Comparison of ENCODE assay signal across 22 mouse cellular contexts in the genomic region with DNA sequence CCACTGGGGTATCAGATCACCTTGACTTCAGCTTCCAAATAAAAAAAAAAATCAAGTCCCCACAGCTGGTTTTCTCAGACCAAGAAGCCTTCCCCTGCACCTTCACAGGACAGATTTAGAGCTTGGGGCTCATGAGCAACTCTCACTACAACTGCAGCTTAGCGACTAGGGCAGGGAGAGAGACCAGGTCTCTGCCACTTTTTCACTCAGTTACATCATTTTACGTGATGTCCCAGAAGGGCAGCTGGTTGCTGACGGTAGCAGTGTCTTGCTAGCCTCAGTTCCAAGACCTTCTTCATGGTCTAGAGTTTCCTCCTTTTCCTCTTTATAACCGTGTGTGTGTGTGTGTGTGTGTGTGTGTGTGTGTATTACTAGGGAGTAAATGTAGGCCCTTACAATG. TPM values are rescaled to one million over a fixed set of nuclear protein-coding genes. Genes with fewer than 3 reads are reported as not detected.
"Had no signal": no experiment of that assay in that cellular context is flagged by ENCODE, and none has a peak within 500 bp of the region (broad histone marks: within the 10 kb centered on the region; RNA-seq: fewer than 3 reads in every experiment).

No protein-coding gene starts in this region.

- H3K27me3 ChIP-seq: liver, embryonic 13.5 days; liver, embryonic 15.5 days; lung, embryonic 15.5 days; megakaryocyte, embryonic 14.5 days; midbrain, embryonic 12.5 days; neural tube, embryonic 13.5 days; neural tube, embryonic 15.5 days; stomach, embryonic 15.5 days had no signal

- H3K4me2 ChIP-seq: liver, embryonic 13.5 days; liver, embryonic 15.5 days; lung, embryonic 15.5 days; midbrain, embryonic 12.5 days; neural tube, embryonic 13.5 days; neural tube, embryonic 15.5 days; stomach, embryonic 15.5 days had no signal

- H3K9me3 ChIP-seq: liver, embryonic 13.5 days; liver, embryonic 15.5 days; lung, embryonic 15.5 days; megakaryocyte, embryonic 14.5 days; midbrain, embryonic 12.5 days; neural tube, embryonic 13.5 days; neural tube, embryonic 15.5 days; stomach, embryonic 15.5 days had no signal

- H3K4me3 ChIP-seq: liver, embryonic 13.5 days; liver, embryonic 15.5 days; lung, embryonic 15.5 days; megakaryocyte, embryonic 14.5 days; midbrain, embryonic 12.5 days; neural tube, embryonic 13.5 days; neural tube, embryonic 15.5 days; stomach, embryonic 15.5 days had no signal

- H3K4me1 ChIP-seq: liver, embryonic 13.5 days; lung, embryonic 15.5 days; midbrain, embryonic 12.5 days; neural tube, embryonic 13.5 days; neural tube, embryonic 15.5 days; stomach, embryonic 15.5 days had no signal

- H3K9ac ChIP-seq: liver, embryonic 13.5 days; liver, embryonic 15.5 days; liver, postnatal 0 days; lung, embryonic 15.5 days; midbrain, embryonic 12.5 days; neural tube, embryonic 13.5 days; neural tube, embryonic 15.5 days; stomach, embryonic 15.5 days had no signal

- DNase-seq: liver, embryonic 13.5 days; liver, postnatal 0 days; lung, adult 2 months; lung, postnatal 14 days; lung, postnatal 36 days; midbrain, embryonic 14.5 days; right cerebral cortex, postnatal 25 days; right cerebral cortex, postnatal 4 days; thymus, adult 2 months; thymus, postnatal 36 days had no signal

- H3K36me3 ChIP-seq: liver, embryonic 13.5 days; liver, embryonic 15.5 days; lung, embryonic 15.5 days; midbrain, embryonic 12.5 days; neural tube, embryonic 15.5 days; stomach, embryonic 15.5 days had no signal

- H3K27ac ChIP-seq: liver, embryonic 13.5 days; liver, embryonic 15.5 days; lung, embryonic 15.5 days; macrophage; midbrain, embryonic 12.5 days; neural tube, embryonic 13.5 days; neural tube, embryonic 15.5 days; stomach, embryonic 15.5 days; stomach, postnatal 0 days had no signal

- ATAC-seq: liver, postnatal 0 days; lung, postnatal 0 days; midbrain, embryonic 16.5 days had no signal

RNA-seq across cellular contexts. Expression of a gene that starts 54.3 kb away (rescaled TPM):
- total RNA-seq: megakaryocyte progenitor cell, adult 5-6 weeks had no signal
- polyA plus RNA-seq: macrophage had no signal
